Mouse (Mus musculus) 3T3-L1 (cell line): Measurements from ENCODE around the gene Lurap1l.
A peak's percentile ranks its signal among the peaks of the same experiment; 100 is the strongest.

Source experiments
- DNase-seq: peaks from one replicate; pipeline ENCODE4 v3.0.0-alpha.2; 2015; ENCODE audit warnings: low read depth, low spot score

The Lurap1l gene

GRCm38 (mm10) chr4:80917128-80917527 is 6.7 kb downstream of the Lurap1l start:
- peak; percentile 35 for DNase-seq

- DNase-seq = peak; percentile 27
Observed at GRCm38 (mm10) chr4:80917812-80918211, 7.4 kb downstream of the Lurap1l start.

GRCm38 (mm10) chr4:80918526-80919129 is 8.2 kb downstream of the Lurap1l start:
- DNase-seq = peak; percentile 39

- DNase-seq = peak; percentile 22
Observed at GRCm38 (mm10) chr4:80919217-80919867, 8.9 kb downstream of the Lurap1l start.

- DNase-seq = peak; percentile 79
Observed at GRCm38 (mm10) chr4:80921646-80922489, 11.4 kb downstream of the Lurap1l start.

GRCm38 (mm10) chr4:80922654-80923053 is 12.2 kb downstream of the Lurap1l start:
- no peak for DNase-seq

GRCm38 (mm10) chr4:80924815-80925214 is 14.4 kb downstream of the Lurap1l start:
- no peak for DNase-seq

- no peak for DNase-seq
Observed at GRCm38 (mm10) chr4:80925752-80926519, 15.5 kb downstream of the Lurap1l start.

GRCm38 (mm10) chr4:80934749-80935148 is 24.3 kb downstream of the Lurap1l start:
- DNase-seq = no peak

GRCm38 (mm10) chr4:80939115-80939514 is 28.7 kb downstream of the Lurap1l start:
- peak; percentile 45 for DNase-seq

- DNase-seq = peak; percentile 84
Observed at GRCm38 (mm10) chr4:80940946-80941345, 30.5 kb downstream of the Lurap1l start.

- peak; percentile 69 for DNase-seq
Observed at GRCm38 (mm10) chr4:80941978-80942377, 31.5 kb downstream of the Lurap1l start.

GRCm38 (mm10) chr4:80944605-80945004 is 34.2 kb downstream of the Lurap1l start:
- DNase-seq = no peak

- DNase-seq = no peak
Observed at GRCm38 (mm10) chr4:80949110-80949509, 38.7 kb downstream of the Lurap1l start.

- DNase-seq = no peak
Observed at GRCm38 (mm10) chr4:80949720-80950119, 39.3 kb downstream of the Lurap1l start.

- DNase-seq = peak; percentile 88
Observed at GRCm38 (mm10) chr4:80950280-80950781, 39.9 kb downstream of the Lurap1l start.

GRCm38 (mm10) chr4:80952653-80953052 is 42.2 kb downstream of the Lurap1l start:
- peak; percentile 77 for DNase-seq

- DNase-seq = no peak
Observed at GRCm38 (mm10) chr4:80955942-80956341, 45.5 kb downstream of the Lurap1l start.

- DNase-seq = no peak
Observed at GRCm38 (mm10) chr4:80967526-80967925, 57.1 kb downstream of the Lurap1l start.

GRCm38 (mm10) chr4:80971846-80972245 is 61.4 kb downstream of the Lurap1l start:
- peak; percentile 94 for DNase-seq

GRCm38 (mm10) chr4:80973896-80974295 is 63.5 kb downstream of the Lurap1l start:
- peak; percentile 72 for DNase-seq
